Mouse (Mus musculus) layer of hippocampus, adult 2 months (tissue): ENCODE measurements around the gene Gpx8. TPM values are rescaled to one million over a fixed set of nuclear protein-coding genes. Genes with fewer than 3 reads are reported as not detected.
A peak's percentile ranks its signal among the peaks of the same experiment; 100 is the strongest.

Experiments
- DNase-seq, 2 experiments: peaks; one replicate each; pipeline ENCODE4 v3.0.0; 2022; ENCODE audit warnings: low spot score in 2 of 2
- H3K27ac ChIP-seq: fragments of 200-600 bp; 2 replicates; pipeline ENCODE4 v1.8.1; 2022
- H3K4me3 ChIP-seq: fragments of 200-600 bp; 2 replicates; pipeline ENCODE4 v1.8.1; 2022; ENCODE audit warnings: mild to moderate bottlenecking
- CTCF ChIP-seq: fragments of 200-600 bp; conservative IDR thresholded peaks from 2 replicates; pipeline ENCODE4 v1.8.1; 2022; ENCODE audit warnings: antibody characterized with exemption, mild to moderate bottlenecking, moderate library complexity
- microRNA-seq, 2 experiments: library from miRNA; unstranded; fragments of <30 nt; microRNA quantifications; one replicate each; pipeline ENCODE4 v1.2.0; 2021
- total RNA-seq, 2 experiments: library from RNA; stranded (reverse); gene quantifications; 2 replicates each; pipeline ENCODE4 v1.2.3; 2021

The Gpx8 gene
- total RNA-seq, 2 experiments from 2014 or later = 7.4 to 9.2 TPM

DNA sequence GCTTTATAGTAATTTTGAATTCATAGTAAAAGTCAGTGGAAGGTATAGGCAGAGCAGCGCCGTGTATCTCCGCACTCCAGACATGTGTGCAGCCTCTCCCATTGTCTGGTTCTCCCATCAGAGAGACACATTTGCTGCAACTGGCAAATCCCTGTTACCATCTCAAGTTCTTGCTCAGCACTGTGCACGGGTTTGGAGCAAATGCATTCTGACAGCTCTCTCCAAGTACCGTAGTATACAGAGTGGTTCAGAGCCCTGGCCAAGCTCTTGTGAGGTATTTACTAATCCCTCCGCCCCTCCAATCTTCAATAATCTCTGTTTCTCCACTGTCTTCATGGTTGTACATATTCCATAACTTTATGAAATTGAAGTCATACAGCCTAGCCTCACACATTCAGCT, 33.5 kb downstream of the Gpx8 start:
- Histone ChIP-seq H3K4me3 (no peak overlapping the region; the same call in 1 of the 2 replicates), H3K27ac (no peak overlapping the region)
- no peak for TF ChIP-seq CTCF
- no peak for DNase-seq

DNA sequence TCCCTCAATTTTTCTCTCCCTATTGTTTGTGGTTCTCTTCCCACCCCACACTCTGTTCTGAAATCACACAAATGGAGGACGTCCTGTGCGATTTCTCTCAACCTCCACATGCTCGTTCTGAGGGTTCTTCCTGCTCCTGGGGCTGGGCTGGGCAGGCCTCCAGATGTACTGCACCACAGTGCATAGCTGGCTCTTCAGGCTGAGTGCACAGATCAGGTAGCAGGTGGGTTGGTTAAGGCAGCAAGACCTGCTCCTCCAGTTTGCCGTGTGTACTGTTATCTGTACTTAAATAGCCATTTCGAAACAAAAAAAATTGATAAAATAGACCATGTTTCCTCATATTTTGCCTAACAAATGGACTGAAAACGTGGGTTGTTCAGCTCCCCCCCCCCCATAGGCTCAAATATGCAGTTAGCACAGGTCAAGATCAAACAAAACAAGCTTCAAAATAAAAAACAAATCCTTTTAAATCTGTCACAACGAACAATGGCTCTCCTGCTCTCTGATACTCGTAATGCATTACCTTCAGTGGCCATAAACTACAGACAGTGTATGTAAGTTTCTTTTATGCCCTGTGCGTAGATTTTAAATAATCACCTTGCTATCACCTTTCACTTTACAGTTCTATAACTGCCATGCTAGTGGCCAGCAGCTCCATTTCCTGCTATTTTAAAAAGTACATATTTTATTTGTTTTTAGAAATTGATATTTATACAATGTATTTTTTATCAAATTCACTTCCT, 45.5 kb downstream of the Gpx8 start:
- DNase-seq = no peak
- H3K4me3 ChIP-seq = no peak overlapping the region

DNA sequence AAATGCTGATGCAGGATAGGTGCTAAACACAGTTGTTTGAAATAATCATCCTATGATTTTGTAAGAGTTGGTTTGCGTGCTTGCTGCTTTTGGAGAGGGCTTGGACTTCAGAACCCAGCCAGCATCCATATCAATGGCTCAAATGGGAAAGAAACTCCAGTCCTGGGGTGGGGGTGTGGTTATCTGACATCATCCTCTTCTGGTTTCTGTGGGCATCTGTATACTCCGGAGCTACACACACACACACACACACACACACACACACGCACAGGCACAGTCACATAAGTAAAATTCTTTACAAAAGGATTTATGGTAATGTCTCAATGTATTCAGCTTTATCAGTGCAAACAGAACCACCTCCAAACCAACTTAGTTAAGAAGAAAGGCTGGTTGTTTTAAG, 46.1 kb downstream of the Gpx8 start:
- no peak for DNase-seq
- no peak overlapping the region for H3K4me3 ChIP-seq
- no peak overlapping the region for H3K27ac ChIP-seq
- no peak for TF ChIP-seq CTCF

More for the DNA sequence above, 45.5 kb downstream of the Gpx8 start:
- no peak for TF ChIP-seq CTCF
- no peak overlapping the region for H3K27ac ChIP-seq

DNA sequence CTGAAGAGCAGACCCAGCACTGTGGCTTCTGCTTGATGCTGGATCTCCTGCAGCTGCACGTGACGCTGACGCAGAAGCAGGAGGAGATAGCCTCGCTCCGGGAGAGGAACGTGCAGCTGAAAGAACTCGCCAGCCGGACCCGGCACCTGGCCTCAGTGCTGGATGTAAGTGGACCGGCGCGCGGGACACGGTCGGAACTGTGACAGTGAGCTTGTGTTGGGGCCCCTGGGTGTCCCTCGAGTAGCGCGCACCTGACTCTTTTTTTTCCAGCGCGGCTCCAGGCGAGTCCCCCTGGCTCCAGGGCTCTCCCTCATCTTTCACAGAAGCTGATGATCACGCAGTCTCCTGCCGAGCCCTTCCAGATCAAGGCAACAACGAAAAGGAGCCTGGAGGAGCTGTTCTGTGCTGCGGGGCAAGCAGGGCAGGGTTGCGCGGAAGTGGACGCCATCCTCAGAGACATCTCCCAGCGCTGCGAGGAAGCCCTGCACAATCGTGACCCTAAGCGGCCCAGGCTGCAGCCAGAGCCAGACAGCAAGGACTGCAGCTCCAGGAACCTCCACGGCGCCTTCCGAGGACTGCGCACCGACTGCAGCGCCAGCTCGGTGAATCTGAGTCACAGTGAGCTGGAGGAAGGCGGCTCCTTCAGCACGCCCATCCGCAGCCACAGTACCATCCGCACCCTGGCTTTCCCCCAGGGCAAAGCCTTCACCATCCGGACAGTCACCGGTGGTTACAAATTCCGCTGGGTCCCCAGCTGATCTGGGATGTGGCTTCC, 47.6 kb downstream of the Gpx8 start:
- Histone ChIP-seq H3K27ac (peak overlapping the region; percentile 71), H3K4me3 (peak overlapping the region; percentile 62)
- TF ChIP-seq CTCF = no peak
- DNase-seq = peak; percentile 28 to 39

DNA sequence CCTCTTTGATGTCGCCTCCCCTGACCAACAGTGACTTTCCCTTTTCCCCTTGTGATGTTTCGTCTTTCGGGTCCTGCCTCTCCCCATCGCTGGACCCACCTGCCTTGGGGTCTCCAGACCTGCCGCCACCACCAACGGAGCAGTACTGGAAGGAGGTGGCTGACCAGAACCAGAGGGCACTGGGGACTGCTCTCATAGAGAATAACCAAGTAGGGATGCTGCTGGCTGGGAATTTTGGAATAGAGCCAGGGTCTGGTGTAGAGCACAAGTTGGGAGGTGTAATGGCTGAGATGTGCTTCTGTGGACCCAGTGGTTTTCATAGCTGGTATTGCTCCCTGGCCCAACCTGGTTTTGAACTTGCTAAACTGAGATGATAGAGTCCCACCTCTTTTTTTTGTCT, 48.8 kb downstream of the Gpx8 start:
- no peak overlapping the region for H3K4me3 ChIP-seq
- TF ChIP-seq CTCF = no peak
- no peak for DNase-seq
- no peak overlapping the region for H3K27ac ChIP-seq

DNA sequence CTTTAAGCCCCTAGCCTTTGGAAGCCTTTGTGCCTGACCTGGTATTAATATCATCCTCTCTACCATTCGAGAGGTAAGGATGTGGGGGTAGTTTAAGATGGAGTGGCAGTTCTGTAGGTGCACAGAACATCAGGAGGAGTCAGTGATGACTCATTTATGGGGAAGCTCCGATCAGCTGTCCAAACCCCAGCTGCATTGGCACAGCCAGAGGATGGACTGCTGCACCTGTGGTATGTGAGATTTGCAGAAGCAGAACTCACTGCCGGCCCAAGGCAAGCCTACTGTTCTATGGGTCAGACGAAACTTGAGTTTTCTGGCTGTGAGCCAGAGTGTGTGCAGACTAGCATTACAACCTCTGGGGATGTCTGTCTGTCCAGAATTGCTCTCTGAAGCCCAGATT, 49.8 kb downstream of the Gpx8 start:
- Histone ChIP-seq H3K4me3 (no peak overlapping the region), H3K27ac (no peak overlapping the region)
- DNase-seq = no peak
- no peak for TF ChIP-seq CTCF

DNA sequence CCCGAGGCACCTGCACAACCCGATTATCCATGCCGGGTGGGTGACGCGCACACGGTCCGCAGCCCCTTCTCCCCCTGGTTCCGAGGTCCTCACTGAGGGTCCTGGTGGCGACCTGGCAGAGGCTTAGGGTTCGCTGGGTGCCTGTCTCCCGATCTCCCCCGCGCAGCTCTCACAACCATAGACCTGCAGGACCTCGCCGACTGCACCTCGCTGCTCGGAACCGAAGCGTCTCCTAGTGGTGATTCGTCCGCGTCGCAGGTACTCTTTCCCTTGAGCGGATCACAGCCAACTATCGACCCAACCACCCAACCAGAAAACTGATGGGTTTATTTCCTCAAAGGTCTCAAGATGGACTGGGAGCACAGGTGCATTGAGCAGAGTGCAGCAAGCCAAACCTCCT, 52.0 kb downstream of the Gpx8 start:
- Histone ChIP-seq H3K4me3 (peak overlapping the region; percentile 57), H3K27ac (peak overlapping the region; percentile 28; the same call in 1 of the 2 replicates)
- TF ChIP-seq CTCF = peak; percentile 83
- DNase-seq = peak; percentile 36 to 72

DNA sequence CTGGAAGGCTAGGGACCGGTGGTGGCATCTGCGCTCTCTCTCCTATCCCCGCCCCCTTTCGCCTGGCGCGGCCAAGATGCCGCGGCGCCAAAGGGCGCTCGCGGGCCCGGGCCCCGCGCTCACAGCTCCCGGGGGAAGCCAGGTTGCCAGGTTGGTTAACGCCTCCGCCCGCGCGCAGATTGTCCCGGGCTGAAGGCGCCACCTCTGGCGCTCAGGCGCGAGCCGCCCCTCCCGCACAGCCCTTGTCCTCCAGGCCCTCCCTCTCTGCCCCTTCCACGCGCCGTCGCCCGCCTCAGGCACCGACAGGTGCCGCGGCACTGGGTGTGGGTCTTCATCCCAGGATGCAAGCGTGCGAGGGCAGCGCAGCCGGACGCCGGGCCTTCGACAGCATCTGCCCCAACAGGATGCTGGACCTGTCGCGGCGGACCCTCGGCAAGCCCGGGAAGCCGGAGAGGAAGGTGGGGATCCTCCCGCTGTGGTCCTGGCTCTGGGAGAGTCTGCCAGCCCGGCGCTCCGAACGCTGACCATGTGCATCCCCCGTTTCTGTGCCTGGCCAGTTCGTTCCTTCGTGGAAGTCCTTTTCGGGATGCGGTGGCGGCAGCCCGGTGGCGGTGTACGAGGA, 52.6 kb downstream of the Gpx8 start, which contains the start of gene Mcidas:
Gene Mcidas (plus strand): TSS at position 315 of the 622 bp plus-strand sequence.
- H3K4me3 ChIP-seq = peak within 1 kb of the TSS; percentile 57
- H3K27ac ChIP-seq = peak within 1 kb of the TSS; percentile 28; the same call in 1 of the 2 replicates
- TF ChIP-seq CTCF = no peak
- peak in 1 of 2 experiments; percentile 11 for DNase-seq

Small RNA genes within 50 kb of the gene (microRNA-seq; reads per million reads assigned to microRNA genes)
- gene Mir449a = 75.7 to 102 reads per million in 2 experiments
- 0 reads per million in 2 experiments for gene Mir449b
- 0.37 to 0.64 reads per million in 2 experiments for gene Mir449c

Other genes with a start within 250 kb of the Gpx8 start
- 10 to 100 TPM; 30.4 to 30.8 TPM for gene Plpp1, start 245.6 kb downstream of the Gpx8 start, total RNA-seq
- gene Mtrex, start 119.0 kb downstream of the Gpx8 start, total RNA-seq = 10 to 100 TPM; 46.3 to 49.2 TPM
- gene Dhx29, start 119.0 kb downstream of the Gpx8 start, total RNA-seq = 10 to 100 TPM; 23.5 to 26.0 TPM
- 1 to 10 TPM; 6.3 to 7.4 TPM for gene Ccno, start 58.6 kb downstream of the Gpx8 start, total RNA-seq
- gene Mcidas, start 52.6 kb downstream of the Gpx8 start, total RNA-seq = under 1 TPM; 0.25 to 0.74 TPM
- under 1 TPM in 1 of 2 experiments, not detected in 1; 0.37 TPM for gene Cdc20b, start 11.3 kb downstream of the Gpx8 start, total RNA-seq
- not detected for gene Gzma, start 54.6 kb upstream of the Gpx8 start, total RNA-seq
- gene Esm1, start 163.2 kb upstream of the Gpx8 start, total RNA-seq = not detected
- gene Gzmk, start 179.5 kb upstream of the Gpx8 start, total RNA-seq = under 1 TPM in 1 of 2 experiments, not detected in 1; 0.28 TPM
- 1 to 10 TPM in 1 of 2 experiments, under 1 TPM in 1; 0.86 to 1.6 TPM for gene BC067074, start 246.7 kb upstream of the Gpx8 start, total RNA-seq